Mouse (Mus musculus) heart, postnatal 0 days (tissue): ENCODE measurements around the gene Cse1l.

Source experiments
- CTCF ChIP-seq: IDR thresholded peaks from 2 replicates; pipeline ENCODE4 v1.5.1; 2016; ENCODE audit warnings: antibody characterized with exemption, control low read depth, low read depth
- EP300 ChIP-seq: IDR thresholded peaks from 2 replicates; pipeline ENCODE4 v1.6.1; 2016; ENCODE audit warnings: antibody characterized with exemption, low read depth

DNA sequence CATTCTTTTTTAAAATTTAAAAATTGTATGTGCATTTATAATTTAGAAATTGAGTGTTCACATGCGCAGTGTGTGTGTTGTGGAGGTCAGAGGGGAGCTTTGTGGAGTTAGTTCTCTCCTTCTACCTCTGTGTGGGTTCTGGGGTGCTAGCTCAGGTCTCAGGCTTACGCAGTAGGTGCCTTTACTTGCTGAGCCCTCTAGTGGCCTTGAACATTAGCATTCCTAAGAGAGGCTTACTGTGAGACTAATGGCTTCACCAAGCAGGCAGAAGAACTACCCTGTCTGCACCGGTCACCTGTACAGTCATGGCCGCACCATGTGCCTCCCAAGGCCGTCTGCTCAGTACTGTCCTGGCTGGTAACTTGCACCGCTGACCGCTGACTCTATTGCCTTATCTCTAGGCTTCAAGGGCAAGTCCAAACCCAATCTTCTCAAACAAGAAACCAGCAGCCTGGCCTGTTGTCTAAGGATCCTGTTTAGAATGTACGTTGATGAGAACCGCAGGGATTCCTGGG lies 14.4 kb upstream of the Cse1l start:
- TF ChIP-seq CTCF (no peak), EP300 (no peak)
